Mouse (Mus musculus): ENCODE results near the gene Camk2d.

DNA sequence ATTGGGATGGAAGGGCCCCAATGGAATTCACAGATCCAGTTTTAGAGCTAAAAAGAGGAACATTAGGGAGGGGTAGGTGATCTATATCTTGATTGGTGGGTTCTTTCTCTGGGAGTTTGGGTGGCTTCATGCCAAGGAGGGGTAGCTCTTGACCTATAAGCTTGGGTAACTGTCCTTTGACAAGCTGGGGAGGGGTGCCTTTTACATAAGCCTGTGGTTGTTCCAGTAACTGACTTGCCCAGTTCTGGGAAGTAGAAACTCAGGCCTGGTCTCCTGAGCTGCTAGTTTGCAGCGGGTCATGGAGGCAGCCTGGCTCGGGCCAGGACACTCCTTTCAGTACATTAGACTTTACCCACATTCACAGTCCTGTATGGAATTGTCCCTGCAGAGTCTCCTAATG, 26.4 kb downstream of the Camk2d start:
- TF ChIP-seq CTCF (IDR thresholded peaks at IDR 0.05; ENCODE audit: extremely low read depth, insufficient read depth, low read length) (no peak), POLR2A (IDR thresholded peaks at IDR 0.05; ENCODE audit: extremely low read depth, insufficient read depth, low read length) (no peak)

Data from cortical plate, adult 2 months (tissue).